Mouse (Mus musculus) forebrain, embryonic 16.5 days (tissue): ENCODE data around the gene Il17rd. TPM values are rescaled to one million over a fixed set of nuclear protein-coding genes. Genes with fewer than 3 reads are reported as not detected.
A peak's percentile ranks its signal among the peaks of the same experiment; 100 is the strongest.

Source experiments
- ATAC-seq: fragments of 200-750 bp; cut with Nextera tagmentation; 2 replicates; pipeline ENCODE4 v1.8.0; 2017; ENCODE audit warnings: mild to moderate bottlenecking, moderate library complexity
- H3K27ac ChIP-seq: fragments of 300-500 bp; sonication (generic); 2 replicates; pipeline ENCODE4 v1.5.1; 2014; ENCODE audit warnings: low read length, control low read depth
- H3K27me3 ChIP-seq: fragments of 300-500 bp; sonication (generic); replicated peaks from 2 replicates; pipeline ENCODE4 v1.6.1; 2014; ENCODE audit warnings: low read length; ENCODE audit not compliant: control insufficient read depth, insufficient read depth
- H3K36me3 ChIP-seq: fragments of 300-500 bp; sonication (generic); 2 replicates; pipeline ENCODE4 v1.6.1; 2014; ENCODE audit not compliant: control insufficient read depth, insufficient read depth
- H3K4me1 ChIP-seq: fragments of 300-500 bp; sonication (generic); replicated peaks from 2 replicates; pipeline ENCODE4 v1.6.1; 2014; ENCODE audit warnings: low read length; ENCODE audit not compliant: control insufficient read depth, insufficient read depth
- H3K4me2 ChIP-seq: fragments of 300-500 bp; sonication (generic); 2 replicates; pipeline ENCODE4 v1.6.1; 2014; ENCODE audit warnings: mild to moderate bottlenecking, low read length, control low read depth
- H3K4me3 ChIP-seq: fragments of 300-500 bp; sonication (generic); replicated peaks from 2 replicates; pipeline ENCODE4 v1.5.1; 2014; ENCODE audit warnings: mild to moderate bottlenecking, low read length, control low read depth
- H3K9ac ChIP-seq: fragments of 300-500 bp; sonication (generic); replicated peaks from 2 replicates; pipeline ENCODE4 v1.6.1; 2014; ENCODE audit warnings: low read depth, low read length, control low read depth
- H3K9me3 ChIP-seq: fragments of 300-500 bp; sonication (generic); 2 replicates; pipeline ENCODE4 v1.6.1; 2016; ENCODE audit warnings: low read length; ENCODE audit not compliant: control insufficient read depth
- WGBS: fragments of 180-500 bp; shearing (Covaris S2); extraction: QIAGEN DNeasy Blood & Tissue Kit; methylation state at CpG from one replicate; pipeline ENCODE4 v1.1.7; 2014; 5-methylcytosine and 5-hydroxymethylcytosine counted together
- polyA plus RNA-seq: library from polyadenylated mRNA; unstranded; fragments of >200 nt; fragmentation: Nextera tagmentation; extraction: Ambion mirVana; gene quantifications from 2 replicates; pipeline ENCODE4 v1.2.1, GENCODE M21; 2015

Il17rd gene
- polyA plus RNA-seq, 1 experiment from 2014 or later: 1.5 TPM

DNA sequence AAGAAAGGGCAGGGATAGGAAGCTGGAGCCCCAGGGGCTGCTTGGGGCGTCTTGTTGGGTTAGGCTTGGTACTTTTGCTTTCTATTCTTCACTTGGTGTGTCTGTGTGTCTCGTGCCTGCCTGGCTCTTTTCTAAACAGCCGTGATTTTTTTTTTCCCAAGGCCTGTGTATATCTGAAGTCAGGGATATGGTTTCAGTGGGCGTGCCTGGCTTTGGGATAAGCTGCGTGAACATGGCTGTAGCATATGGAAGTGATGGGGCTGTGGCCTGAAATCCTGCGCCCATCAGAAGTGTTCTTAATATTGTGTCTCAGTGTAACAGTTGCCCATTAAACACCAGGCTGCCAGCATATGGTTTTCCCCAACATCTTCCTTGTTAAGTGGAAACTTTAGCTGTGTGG is 36.3 kb downstream of the Il17rd start:
- Histone ChIP-seq H3K4me1 (peaks cover 17% of the 10 kb centered on the region), H3K27me3 (no peaks in the 10 kb centered on the region), H3K27ac (no peak overlapping the region), H3K36me3 (no peaks in the 10 kb centered on the region), H3K4me3 (no peak overlapping the region), H3K9ac (no peak overlapping the region), H3K4me2 (no peak overlapping the region), H3K9me3 (no peaks in the 10 kb centered on the region)
- WGBS: 58% methylated on average over 6 of the region's 6 CpGs
- no peak for ATAC-seq

DNA sequence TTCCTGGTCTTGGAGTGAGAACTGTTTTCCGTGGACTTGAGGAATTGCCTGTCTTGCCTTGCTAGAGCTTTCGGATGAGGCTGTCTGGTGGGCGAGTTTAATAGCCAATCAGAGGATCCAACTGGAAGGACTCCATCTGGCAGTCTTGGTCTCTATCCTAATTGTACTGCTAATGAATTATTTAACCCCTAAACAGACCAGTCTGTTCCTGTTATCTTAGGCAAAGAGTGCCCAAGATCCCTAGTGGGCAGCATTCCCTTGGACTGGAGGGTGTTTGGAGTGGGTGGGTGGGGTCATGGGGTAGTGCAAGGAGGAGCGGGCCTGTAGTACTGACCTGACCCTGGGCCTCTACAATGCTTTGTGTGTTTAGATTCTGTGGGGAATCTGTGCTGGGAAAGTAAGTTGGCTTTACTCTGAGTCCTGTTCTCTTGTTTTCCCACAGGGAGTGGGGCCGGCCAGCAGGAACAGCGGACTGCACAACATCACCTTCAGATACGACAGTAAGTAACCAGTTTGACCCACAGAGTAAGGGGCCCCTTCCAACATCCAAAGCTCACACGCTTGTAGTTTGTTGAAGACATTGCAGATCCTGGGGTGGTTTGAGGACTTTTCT is 37.3 kb downstream of the Il17rd start:
- no peak overlapping the region for H3K27ac ChIP-seq
- peak; percentile 73 for ATAC-seq
- no peak overlapping the region for H3K4me2 ChIP-seq
- H3K4me1 ChIP-seq: peaks cover 11% of the 10 kb centered on the region
- H3K4me3 ChIP-seq: no peak overlapping the region
- no peaks in the 10 kb centered on the region for H3K36me3 ChIP-seq
- no peaks in the 10 kb centered on the region for H3K27me3 ChIP-seq
- H3K9me3 ChIP-seq: no peaks in the 10 kb centered on the region
- WGBS: 55% methylated on average over 8 of the region's 8 CpGs
- H3K9ac ChIP-seq: no peak overlapping the region

DNA sequence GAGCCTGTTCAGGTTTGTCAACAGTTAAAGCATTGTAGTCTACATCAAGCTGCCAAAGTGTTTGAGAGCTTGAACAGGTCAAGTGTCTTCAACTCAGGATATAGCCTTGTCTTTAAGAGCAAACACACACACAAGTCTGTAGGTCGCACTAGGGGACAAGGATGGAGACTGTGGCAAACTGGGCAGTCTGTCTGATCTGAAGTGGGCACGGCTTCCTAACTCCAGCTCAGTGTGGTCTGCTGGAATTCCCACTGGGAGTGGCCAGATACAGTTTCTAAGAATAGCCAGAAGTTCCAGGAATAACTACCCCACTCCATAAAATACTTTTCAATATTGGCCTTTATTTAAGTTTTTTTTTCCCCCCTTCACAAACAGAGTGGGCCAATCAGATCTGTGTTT is 37.8 kb downstream of the Il17rd start:
- Histone ChIP-seq H3K4me2 (no peak overlapping the region), H3K27me3 (no peaks in the 10 kb centered on the region), H3K9ac (no peak overlapping the region), H3K4me3 (no peak overlapping the region), H3K36me3 (no peaks in the 10 kb centered on the region), H3K4me1 (peaks cover 14% of the 10 kb centered on the region), H3K27ac (no peak overlapping the region), H3K9me3 (no peaks in the 10 kb centered on the region)
- 89% methylated on average over 2 of the region's 2 CpGs for WGBS
- no peak for ATAC-seq

DNA sequence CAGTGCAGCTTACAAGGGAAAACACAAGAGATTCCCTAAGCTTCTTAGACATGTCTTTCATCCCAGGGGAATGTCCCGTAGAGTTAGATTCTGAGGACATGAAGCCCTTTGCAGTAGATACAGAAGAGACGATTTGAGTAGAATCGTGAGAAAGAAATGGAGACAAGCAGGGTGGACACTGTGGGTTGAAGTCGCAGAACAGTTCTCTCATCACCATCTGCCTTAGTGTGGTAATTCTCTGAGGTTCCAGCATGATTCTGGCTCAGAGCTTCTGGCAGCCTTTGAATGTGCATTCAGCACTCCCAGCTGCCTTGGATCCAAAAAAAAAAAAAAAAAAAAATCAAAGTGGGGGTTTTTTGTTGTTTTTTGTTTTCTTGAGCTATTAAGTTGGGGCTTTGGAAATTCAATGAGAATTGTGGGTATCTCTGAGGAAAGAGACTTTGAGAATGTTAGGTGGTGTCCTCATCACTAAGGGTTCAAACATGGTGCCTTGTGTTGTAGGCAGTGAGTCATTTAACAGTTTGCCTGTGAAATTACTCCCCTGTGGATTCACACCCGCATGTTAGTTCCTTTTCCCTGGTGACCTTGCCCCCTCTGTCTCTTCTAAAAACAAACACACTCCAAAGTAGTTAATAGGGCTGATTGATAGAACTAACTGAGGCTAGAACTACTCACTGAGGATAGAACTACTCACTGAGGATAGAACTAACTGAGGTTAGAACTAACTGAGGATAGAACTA is 43.0 kb downstream of the Il17rd start:
- WGBS: 65% methylated on average over 5 of the region's 5 CpGs
- ATAC-seq: no peak
- H3K9ac ChIP-seq: no peak overlapping the region

DNA sequence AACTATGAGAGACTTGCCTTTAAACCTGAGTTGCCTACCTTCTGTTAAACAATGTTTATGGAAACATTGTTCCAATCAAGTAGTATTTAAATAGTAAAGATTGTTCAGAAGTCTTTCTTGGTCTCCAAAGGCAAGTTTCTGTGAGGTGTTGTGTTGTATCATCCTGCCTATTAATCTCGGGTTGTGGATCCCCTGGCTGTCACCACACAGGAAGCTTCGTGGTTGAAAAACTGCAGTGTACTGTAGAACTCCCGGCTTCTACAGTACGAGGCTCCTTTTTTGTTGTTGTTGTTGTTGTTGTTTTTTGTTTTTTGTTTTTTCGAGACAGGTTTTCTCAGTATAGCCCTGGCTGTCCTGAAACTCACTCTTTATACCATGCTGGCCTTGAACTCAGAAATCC is 46.7 kb downstream of the Il17rd start:
- no peak for ATAC-seq
- WGBS: 91% methylated on average over 5 of the region's 5 CpGs

More for the DNA sequence above, 43.0 kb downstream of the Il17rd start:
- H3K4me1 ChIP-seq: peaks cover 3% of the 10 kb centered on the region; the same call in 1 of the 2 replicates
- H3K27me3 ChIP-seq: no peaks in the 10 kb centered on the region
- no peaks in the 10 kb centered on the region for H3K36me3 ChIP-seq
- no peak overlapping the region for H3K4me3 ChIP-seq
- H3K9me3 ChIP-seq: no peaks in the 10 kb centered on the region
- no peak overlapping the region for H3K27ac ChIP-seq
- H3K4me2 ChIP-seq: no peak overlapping the region

DNA sequence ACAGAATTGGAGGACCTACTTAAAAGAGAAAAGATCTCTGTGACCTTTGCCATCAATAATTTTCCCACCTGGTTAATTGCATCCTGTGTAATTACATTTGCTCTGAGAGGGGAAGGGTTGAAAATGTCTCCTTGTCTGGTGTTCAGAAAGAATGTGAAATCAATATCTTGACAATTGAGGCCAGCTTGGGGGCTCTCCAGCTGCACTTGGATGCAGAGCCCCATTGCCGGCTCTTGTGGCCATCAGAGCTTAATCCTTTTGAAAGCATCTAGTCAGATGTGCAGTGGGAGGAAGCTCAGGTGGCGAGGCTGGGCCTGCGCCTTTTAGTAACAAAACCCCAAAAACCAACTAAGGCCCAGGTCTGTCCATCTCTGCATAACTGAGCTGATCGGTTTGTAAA is 47.3 kb downstream of the Il17rd start:
- H3K9me3 ChIP-seq: no peaks in the 10 kb centered on the region
- peaks cover 3% of the 10 kb centered on the region; the same call in 1 of the 2 replicates for H3K4me1 ChIP-seq
- no peak overlapping the region for H3K9ac ChIP-seq
- no peak overlapping the region for H3K4me2 ChIP-seq
- H3K4me3 ChIP-seq: no peak overlapping the region
- no peaks in the 10 kb centered on the region for H3K27me3 ChIP-seq
- 66% methylated on average over 4 of the region's 4 CpGs for WGBS
- H3K27ac ChIP-seq: no peak overlapping the region
- no peak for ATAC-seq
- H3K36me3 ChIP-seq: no peaks in the 10 kb centered on the region

More for the DNA sequence above, 46.7 kb downstream of the Il17rd start:
- Histone ChIP-seq H3K4me1 (peaks cover 3% of the 10 kb centered on the region; the same call in 1 of the 2 replicates), H3K4me2 (no peak overlapping the region), H3K4me3 (no peak overlapping the region), H3K36me3 (no peaks in the 10 kb centered on the region), H3K9me3 (no peaks in the 10 kb centered on the region), H3K9ac (no peak overlapping the region), H3K27me3 (no peaks in the 10 kb centered on the region), H3K27ac (no peak overlapping the region)

DNA sequence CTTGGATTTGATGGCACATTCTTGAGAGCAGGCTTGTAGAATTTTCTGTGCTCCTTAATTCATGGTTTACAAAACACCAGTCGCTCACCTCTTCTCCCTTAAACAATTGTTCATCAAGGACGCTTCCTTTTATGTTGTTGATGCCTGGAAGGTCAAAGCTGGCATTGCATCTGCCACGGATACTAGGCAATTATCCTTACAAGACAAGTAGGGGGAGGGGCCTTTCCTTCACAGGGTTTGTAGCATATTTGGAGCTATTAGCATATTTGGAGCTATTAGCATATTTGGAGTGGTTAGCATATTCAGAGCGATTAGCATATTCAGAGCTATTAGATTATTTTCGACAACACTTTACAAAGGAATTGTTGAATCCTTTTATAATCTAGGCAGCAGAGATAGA is 55.5 kb downstream of the Il17rd start:
- no peak overlapping the region for H3K4me3 ChIP-seq
- H3K36me3 ChIP-seq: no peaks in the 10 kb centered on the region
- H3K9ac ChIP-seq: no peak overlapping the region
- 25% methylated on average over 5 of the region's 5 CpGs for WGBS
- peak; percentile 78 for ATAC-seq
- H3K4me1 ChIP-seq: peaks cover 8% of the 10 kb centered on the region; the same call in 1 of the 2 replicates
- H3K4me2 ChIP-seq: no peak overlapping the region
- no peaks in the 10 kb centered on the region for H3K9me3 ChIP-seq
- no peaks in the 10 kb centered on the region for H3K27me3 ChIP-seq
- H3K27ac ChIP-seq: peak overlapping the region; percentile 60

DNA sequence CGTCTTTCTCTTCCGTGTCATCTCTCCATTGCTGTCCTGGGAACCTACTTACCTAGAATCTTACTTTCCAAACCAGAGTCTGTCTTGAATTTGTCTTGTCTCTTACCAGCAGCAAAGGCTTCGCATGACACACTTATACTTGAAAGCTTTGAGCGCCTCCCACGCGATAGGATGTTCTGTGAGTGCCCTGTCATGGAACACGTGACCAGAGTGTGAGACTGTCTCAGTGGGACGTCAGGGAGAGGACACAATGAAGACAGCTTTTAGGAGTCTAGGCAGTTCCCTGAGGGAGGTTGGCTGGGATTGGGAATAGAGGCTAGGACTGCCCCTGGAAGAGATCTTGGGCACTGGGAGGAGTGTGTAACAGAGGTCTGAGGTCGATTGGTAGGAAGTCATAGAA is 57.4 kb downstream of the Il17rd start:
- Histone ChIP-seq H3K9ac (no peak overlapping the region), H3K4me3 (no peak overlapping the region), H3K27ac (no peak overlapping the region), H3K4me1 (peaks cover 8% of the 10 kb centered on the region; the same call in 1 of the 2 replicates), H3K4me2 (no peak overlapping the region), H3K36me3 (no peaks in the 10 kb centered on the region), H3K27me3 (no peaks in the 10 kb centered on the region), H3K9me3 (no peaks in the 10 kb centered on the region)
- WGBS: 66% methylated on average over 9 of the region's 9 CpGs
- no peak for ATAC-seq

DNA sequence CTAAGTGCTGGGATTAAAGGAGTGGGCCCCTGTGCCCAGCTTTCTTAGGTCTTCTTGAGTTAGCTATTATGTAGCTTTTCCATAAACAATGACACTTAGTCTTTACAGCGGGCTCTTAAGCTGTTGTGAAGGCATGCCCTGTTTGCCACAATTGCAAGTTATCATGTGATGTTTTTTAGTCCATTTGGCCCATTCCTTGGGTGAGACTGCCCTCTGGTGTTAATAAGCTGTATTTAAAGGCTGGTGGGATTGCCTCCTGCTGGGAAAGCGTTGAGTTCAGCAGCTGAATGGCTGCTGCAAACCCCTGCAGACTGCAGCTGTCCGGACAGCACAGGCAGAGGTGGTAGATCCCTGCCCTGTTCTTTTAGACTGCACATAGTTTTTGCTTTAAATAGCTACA is 58.0 kb downstream of the Il17rd start:
- H3K4me3 ChIP-seq: no peak overlapping the region
- H3K4me2 ChIP-seq: no peak overlapping the region
- H3K27me3 ChIP-seq: no peaks in the 10 kb centered on the region
- no peaks in the 10 kb centered on the region for H3K36me3 ChIP-seq
- H3K9ac ChIP-seq: no peak overlapping the region
- peak; percentile 61 for ATAC-seq
- peaks cover 8% of the 10 kb centered on the region; the same call in 1 of the 2 replicates for H3K4me1 ChIP-seq
- H3K27ac ChIP-seq: no peak overlapping the region
- WGBS: 1% methylated on average over 3 of the region's 3 CpGs
- no peaks in the 10 kb centered on the region for H3K9me3 ChIP-seq
